Mouse (Mus musculus) heart, embryonic 15.5 days (tissue): ENCODE data around the gene Slc44a4. TPM values are rescaled to one million over a fixed set of nuclear protein-coding genes. Genes with fewer than 3 reads are reported as not detected.

Source experiments
- polyA plus RNA-seq: library from polyadenylated mRNA; unstranded; fragments of >200 nt; fragmentation: Nextera tagmentation; extraction: Ambion mirVana; gene quantifications from 2 replicates; pipeline ENCODE4 v1.2.1, GENCODE M21; 2015

The Slc44a4 gene
- polyA plus RNA-seq, 1 experiment from 2014 or later = 0.08 TPM

Other genes starting within 250 kb of the Slc44a4 start
- gene Tnxb, start 243.9 kb upstream of the Slc44a4 start, polyA plus RNA-seq = 2.3 and 3.2 TPM in 2 replicates
- 0.53 and 0.77 TPM in 2 replicates for gene C4b, start 170.6 kb upstream of the Slc44a4 start, polyA plus RNA-seq
- gene Cyp21a1, start 109.9 kb upstream of the Slc44a4 start, polyA plus RNA-seq = 0.93 TPM in 1 of 2 replicates, not detected in the other
- 19.4 and 23.4 TPM in 2 replicates for gene Stk19, start 77.5 kb upstream of the Slc44a4 start, polyA plus RNA-seq
- 32.0 and 40.8 TPM in 2 replicates for gene Dxo, start 77.4 kb upstream of the Slc44a4 start, polyA plus RNA-seq
- 23.6 and 35.9 TPM in 2 replicates for gene Skiv2l, start 64.3 kb upstream of the Slc44a4 start, polyA plus RNA-seq
- gene Nelfe, start 64.1 kb upstream of the Slc44a4 start, polyA plus RNA-seq = 53.3 and 70.9 TPM in 2 replicates
- gene Cfb, start 51.9 kb upstream of the Slc44a4 start, polyA plus RNA-seq = 1.8 and 4.3 TPM in 2 replicates
- 1.1 and 1.8 TPM in 2 replicates for gene Zbtb12, start 35.0 kb upstream of the Slc44a4 start, polyA plus RNA-seq
- gene Gm20547, start 32.4 kb upstream of the Slc44a4 start, polyA plus RNA-seq = not detected in 2 replicates
- gene C2, start 16.2 kb upstream of the Slc44a4 start, polyA plus RNA-seq = 2.0 and 3.3 TPM in 2 replicates
- gene Ehmt2, start 16.0 kb upstream of the Slc44a4 start, polyA plus RNA-seq = 31.7 and 48.8 TPM in 2 replicates
- 16.1 and 19.9 TPM in 2 replicates for gene Neu1, start 16.8 kb downstream of the Slc44a4 start, polyA plus RNA-seq
- gene Hspa1b, start 44.8 kb downstream of the Slc44a4 start, polyA plus RNA-seq = 0.16 and 0.30 TPM in 2 replicates
- gene Gm20481, start 55.4 kb downstream of the Slc44a4 start, polyA plus RNA-seq = not detected in 2 replicates
- 3.5 and 4.8 TPM in 2 replicates for gene Hspa1a, start 57.7 kb downstream of the Slc44a4 start, polyA plus RNA-seq
- gene Hspa1l, start 58.2 kb downstream of the Slc44a4 start, polyA plus RNA-seq = 2.1 and 2.6 TPM in 2 replicates
- gene Lsm2, start 67.4 kb downstream of the Slc44a4 start, polyA plus RNA-seq = 116 and 132 TPM in 2 replicates
- 43.0 and 89.7 TPM in 2 replicates for gene Vars, start 86.5 kb downstream of the Slc44a4 start, polyA plus RNA-seq
- gene Vwa7, start 102.1 kb downstream of the Slc44a4 start, polyA plus RNA-seq = 0.24 and 0.31 TPM in 2 replicates
- gene Sapcd1, start 113.5 kb downstream of the Slc44a4 start, polyA plus RNA-seq = 1.4 and 2.8 TPM in 2 replicates
- 2.7 and 3.8 TPM in 2 replicates for gene Msh5, start 132.3 kb downstream of the Slc44a4 start, polyA plus RNA-seq
- 307 and 332 TPM in 2 replicates for gene Clic1, start 135.5 kb downstream of the Slc44a4 start, polyA plus RNA-seq
- gene Ddah2, start 144.6 kb downstream of the Slc44a4 start, polyA plus RNA-seq = 168 and 202 TPM in 2 replicates
- 0.14 TPM in 1 of 2 replicates, not detected in the other for gene Ly6g6c, start 150.9 kb downstream of the Slc44a4 start, polyA plus RNA-seq
- gene Mpig6b, start 151.7 kb downstream of the Slc44a4 start, polyA plus RNA-seq = 0.77 and 0.81 TPM in 2 replicates
- gene Ly6g6e, start 162.4 kb downstream of the Slc44a4 start, polyA plus RNA-seq = 0.29 and 0.31 TPM in 2 replicates
- gene Ly6g6d, start 163.6 kb downstream of the Slc44a4 start, polyA plus RNA-seq = 2.2 and 2.4 TPM in 2 replicates
- gene Ly6g6f, start 171.1 kb downstream of the Slc44a4 start, polyA plus RNA-seq = 0.16 and 0.29 TPM in 2 replicates
- gene Abhd16a, start 174.8 kb downstream of the Slc44a4 start, polyA plus RNA-seq = 64.7 and 80.1 TPM in 2 replicates
- 0.41 TPM in 1 of 2 replicates, not detected in the other for gene Ly6g5c, start 193.8 kb downstream of the Slc44a4 start, polyA plus RNA-seq
- 0.31 and 0.66 TPM in 2 replicates for gene Ly6g5b, start 201.0 kb downstream of the Slc44a4 start, polyA plus RNA-seq
- gene Gpank1, start 207.0 kb downstream of the Slc44a4 start, polyA plus RNA-seq = 10.0 and 13.8 TPM in 2 replicates
- 200 and 211 TPM in 2 replicates for gene Csnk2b, start 207.6 kb downstream of the Slc44a4 start, polyA plus RNA-seq
- 10.1 and 11.2 TPM in 2 replicates for gene D17H6S53E, start 211.9 kb downstream of the Slc44a4 start, polyA plus RNA-seq
- gene Apom, start 217.6 kb downstream of the Slc44a4 start, polyA plus RNA-seq = 0.57 and 4.7 TPM in 2 replicates
- gene Bag6, start 220.7 kb downstream of the Slc44a4 start, polyA plus RNA-seq = 40.8 and 44.0 TPM in 2 replicates